Mouse (Mus musculus) heart, postnatal 25 days (tissue): ENCODE measurements around the gene Opcml. TPM values are rescaled to one million over a fixed set of nuclear protein-coding genes. Genes with fewer than 3 reads are reported as not detected.

Experiments used
- DNase-seq: peaks from one replicate; pipeline ENCODE4 v3.0.0; 2022; ENCODE audit warnings: low spot score
- intact Hi-C: fragments of 180-260 bp; cut with DNase I; formaldehyde crosslinking; loops from one replicate; pipeline ENCODE4 v1.15.1; 2025
- total RNA-seq, 2 experiments: library from RNA; stranded (reverse); gene quantifications; 2 replicates each; pipeline ENCODE4 v1.2.3; 2021

Opcml gene
- total RNA-seq, 2 experiments from 2014 or later, result 0.89 to 0.96 TPM

DNA sequence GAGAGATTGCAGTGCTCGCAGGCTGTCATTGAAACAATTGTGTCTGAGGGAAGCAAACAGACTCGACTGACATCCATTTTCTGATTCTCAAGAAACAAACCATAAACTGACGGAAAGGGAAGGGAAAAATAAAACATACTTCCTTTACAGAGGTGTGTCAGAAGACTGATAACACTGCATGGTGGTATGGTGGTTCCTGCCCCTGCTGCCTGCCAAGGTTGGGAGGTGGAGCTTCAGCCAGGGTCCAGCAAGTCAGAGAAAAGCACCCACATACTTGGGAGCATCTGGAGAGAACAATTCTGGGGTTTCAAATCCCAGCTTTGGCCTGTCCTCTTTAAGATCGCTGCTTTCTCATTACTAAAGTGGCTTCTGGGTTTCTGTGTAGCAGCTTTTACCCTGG is 201.0 kb downstream of the Opcml start:
- intact Hi-C loops, result no loop called here
- DNase-seq, result no peak

DNA sequence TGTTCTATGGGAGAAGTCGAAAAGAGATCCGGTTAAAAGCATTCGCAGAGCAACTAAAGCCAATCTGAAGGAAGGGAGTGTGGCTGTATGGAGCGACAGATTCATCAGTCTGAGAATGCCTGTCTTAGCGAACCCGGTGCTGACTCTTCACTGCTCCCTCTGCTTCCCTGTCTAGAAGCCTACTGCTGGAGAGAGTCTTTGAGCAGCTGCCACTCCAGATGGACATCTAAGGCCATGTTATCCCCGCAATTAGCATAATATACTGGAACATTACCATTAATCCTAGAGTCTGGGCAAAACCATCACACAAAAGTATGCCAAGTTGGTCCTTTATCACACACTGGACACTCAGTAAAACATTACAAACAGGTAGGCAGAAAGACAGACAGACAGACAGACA is 206.0 kb downstream of the Opcml start:
- intact Hi-C loops, result no loop called here
- no peak for DNase-seq

DNA sequence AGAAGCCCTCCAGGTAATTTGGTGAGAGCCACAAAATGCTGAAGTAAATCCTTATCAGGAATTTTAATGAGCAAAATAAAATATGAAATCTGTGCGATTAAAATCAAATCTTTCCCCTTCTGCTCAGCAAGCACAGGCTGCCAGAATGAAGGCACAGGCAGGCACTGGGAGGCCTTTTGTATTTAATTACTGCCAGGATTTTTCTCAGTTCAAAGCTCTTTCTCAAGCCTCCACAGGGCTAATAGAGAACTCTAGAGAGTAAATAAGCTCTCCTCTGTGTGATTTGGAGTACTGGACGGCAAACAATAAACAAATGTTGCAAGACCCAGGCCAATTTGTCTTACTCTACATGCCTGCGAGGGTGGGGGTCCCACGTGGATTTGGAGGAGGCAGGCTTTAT is 208.2 kb downstream of the Opcml start:
- no peak for DNase-seq
- intact Hi-C loops, result no loop called here

GRCm38 (mm10) chr9:28003131-28003530 is 212.6 kb downstream of the Opcml start:
- intact Hi-C loops, result no loop called here
- no peak for DNase-seq

DNA sequence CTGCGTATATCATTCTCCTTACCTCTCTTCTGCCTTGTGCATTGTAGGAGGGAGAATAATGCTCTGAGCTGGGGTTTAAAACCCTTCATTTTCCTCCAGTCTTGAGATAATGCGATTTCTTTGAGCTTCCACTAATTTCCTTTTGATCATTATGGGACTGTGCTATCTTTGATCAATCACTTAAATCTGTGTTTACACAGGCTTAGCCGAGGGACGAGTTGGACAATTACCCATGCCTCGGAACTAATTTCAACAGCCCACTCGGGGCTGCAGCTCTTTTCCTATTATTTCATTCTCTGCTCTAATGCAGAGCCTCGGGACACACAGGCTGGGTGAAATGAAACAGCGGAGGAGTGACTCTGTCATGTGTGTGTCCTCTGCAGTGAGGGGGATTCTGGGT is 220.9 kb downstream of the Opcml start:
- no peak for DNase-seq
- intact Hi-C loops, result no loop called here

DNA sequence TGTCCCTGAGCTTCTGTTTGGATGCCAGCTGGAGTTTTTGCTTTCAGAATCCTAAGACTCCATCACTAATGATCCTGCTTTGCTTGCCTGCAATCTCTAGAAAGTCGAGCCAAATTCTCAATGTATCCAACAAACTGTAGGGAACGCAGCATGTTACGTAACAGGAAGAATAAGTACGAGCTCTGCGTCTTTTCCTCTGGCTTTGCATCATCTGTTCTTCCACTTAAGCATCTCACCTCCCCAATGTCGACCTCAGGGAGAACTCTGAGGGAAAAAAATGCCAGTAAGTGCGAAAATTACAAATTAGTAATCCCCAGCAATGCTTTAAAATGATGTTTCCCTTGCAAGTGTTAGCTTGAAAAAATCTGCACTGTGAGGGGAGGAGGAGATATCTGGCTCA is 222.1 kb downstream of the Opcml start:
- DNase-seq, result no peak
- intact Hi-C loops, result no loop called here

DNA sequence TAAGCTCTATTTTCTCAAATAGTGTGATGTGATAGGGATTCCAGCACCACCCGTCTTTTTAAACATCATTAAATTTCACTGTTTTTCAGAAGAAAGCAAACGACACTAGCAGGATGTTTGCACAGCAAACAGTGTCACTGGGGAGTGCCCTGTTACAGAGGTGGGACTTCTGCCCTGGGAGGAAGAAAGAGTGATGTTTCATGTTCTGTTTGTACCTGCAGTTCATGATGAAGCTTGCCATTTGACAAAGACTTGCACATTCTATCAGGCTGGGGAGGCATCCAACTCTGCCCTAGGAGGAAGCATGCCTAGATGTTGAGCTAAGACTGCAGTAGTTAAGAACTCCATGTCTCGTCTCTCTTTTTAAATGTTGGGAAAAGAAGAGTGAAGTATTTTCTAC is 222.6 kb downstream of the Opcml start:
- DNase-seq, result no peak

DNA sequence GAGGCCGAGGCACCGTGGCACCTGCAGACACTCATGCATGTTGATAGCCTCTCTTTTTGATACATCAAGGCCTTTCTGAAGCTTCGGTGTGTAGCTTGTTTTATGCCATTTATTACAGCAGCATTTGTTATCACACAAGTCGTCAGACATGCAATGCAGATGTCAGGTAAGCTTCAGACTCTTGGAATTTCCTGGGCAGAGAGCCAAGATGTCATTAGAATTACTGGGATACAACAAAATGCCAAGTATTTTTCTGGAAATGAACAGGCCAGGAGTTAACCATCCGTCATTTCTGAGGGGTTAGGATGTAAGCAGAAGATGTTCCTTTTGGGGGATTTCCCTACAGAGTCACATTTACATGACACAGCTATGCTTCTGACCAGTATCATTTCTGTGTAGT is 237.6 kb downstream of the Opcml start:
- intact Hi-C loops, result no loop called here
- no peak for DNase-seq

More for the DNA sequence above, 222.6 kb downstream of the Opcml start:
- intact Hi-C loops, result no loop called here

DNA sequence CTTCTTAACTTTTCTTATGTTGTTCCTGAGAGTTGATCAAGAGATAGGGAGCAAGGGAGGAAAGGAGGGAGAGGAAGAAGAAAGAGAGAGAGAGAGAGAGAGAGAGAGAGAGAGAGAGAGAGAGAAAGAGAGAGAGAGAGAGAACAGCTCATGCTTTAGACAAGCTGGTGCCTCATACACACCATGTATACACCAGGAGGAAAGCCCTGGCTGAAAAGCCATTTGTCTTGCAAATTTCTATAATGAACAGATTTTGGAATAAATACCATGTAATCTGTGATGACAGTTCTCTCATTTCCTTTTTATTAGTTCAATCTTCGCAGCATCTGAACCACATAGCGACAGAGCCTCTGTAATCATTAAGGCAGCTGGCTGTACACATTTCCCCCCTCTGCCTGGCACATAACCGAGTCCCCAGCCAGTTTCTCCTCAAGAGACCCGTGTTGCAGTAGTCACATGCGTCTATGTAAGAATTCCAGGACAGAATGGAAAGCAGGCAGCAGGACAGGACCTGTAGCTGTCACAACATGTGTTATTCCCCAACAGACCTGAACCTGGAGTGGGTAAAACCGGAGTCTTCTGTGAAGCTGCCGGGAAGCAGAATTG is 238.3 kb downstream of the Opcml start:
- no peak for DNase-seq
- intact Hi-C loops, result no loop called here

DNA sequence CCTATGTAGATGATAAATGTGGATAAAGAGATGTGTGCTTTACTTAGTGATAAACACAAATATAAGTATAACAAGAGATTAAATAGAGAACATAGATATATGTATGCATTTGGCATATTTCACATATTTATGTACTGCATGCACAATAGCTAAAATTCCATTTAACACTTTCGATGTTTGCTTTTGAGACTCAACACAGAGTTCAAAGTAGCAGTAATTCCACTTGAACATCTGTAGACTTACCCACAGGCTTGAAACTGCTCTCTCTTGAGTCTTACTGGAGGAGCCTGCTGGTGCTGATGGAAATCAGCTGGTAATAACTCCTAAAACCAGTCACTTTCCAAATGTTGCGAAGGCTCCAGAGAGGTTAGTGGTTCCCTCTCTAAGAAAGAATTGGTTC is 258.6 kb downstream of the Opcml start:
- intact Hi-C loops, result no loop called here
- no peak for DNase-seq

- DNase-seq, result no peak
- intact Hi-C loops, result no loop called here
Observed at GRCm38 (mm10) chr9:28057171-28057845, 266.7 kb downstream of the Opcml start.

DNA sequence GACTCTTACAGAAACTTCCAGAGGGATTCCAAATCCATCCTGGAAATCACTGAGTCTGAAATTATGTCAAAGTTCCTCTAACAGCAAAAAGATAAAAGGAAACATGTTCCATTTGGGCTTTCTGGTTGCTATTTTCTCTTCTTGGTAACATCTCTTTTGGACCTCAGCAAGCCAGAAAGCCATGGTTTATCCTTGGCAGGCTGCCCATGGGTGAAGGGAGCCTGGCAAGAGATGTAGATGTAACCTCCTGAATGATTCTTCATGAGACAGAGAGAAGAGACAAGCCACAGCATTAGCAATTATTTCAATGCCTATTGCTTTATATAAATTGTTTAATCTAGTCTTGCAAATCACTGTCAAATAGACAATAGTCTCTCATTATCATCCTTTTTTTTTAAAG is 274.6 kb downstream of the Opcml start:
- intact Hi-C loops, result no loop called here
- no peak for DNase-seq

- DNase-seq, result no peak
- intact Hi-C loops, result no loop called here
Observed at GRCm38 (mm10) chr9:28080694-28081093, 290.1 kb downstream of the Opcml start.

DNA sequence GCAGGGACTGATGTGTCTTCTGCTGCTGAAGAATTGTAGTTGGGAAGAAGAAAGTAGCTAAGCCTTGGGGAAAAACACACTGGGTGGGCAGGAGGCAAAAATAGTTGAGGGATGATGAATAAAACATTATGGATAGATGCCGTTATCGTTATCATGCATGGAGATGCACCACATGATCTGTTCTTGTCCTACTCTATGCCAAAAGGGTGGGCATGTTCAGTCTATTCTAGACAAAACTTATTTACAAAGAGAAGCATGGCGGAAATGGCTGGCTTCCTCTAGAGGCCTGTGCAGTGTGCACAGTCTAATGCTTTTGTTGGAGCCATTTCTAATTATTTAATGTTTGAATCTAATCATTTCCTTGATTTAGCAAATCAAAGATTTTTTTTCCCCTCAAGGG is 293.2 kb downstream of the Opcml start:
- intact Hi-C loops, result no loop called here
- no peak for DNase-seq

GRCm38 (mm10) chr9:28084273-28084726 is 293.7 kb downstream of the Opcml start:
- DNase-seq, result no peak
- intact Hi-C loops, result no loop called here

DNA sequence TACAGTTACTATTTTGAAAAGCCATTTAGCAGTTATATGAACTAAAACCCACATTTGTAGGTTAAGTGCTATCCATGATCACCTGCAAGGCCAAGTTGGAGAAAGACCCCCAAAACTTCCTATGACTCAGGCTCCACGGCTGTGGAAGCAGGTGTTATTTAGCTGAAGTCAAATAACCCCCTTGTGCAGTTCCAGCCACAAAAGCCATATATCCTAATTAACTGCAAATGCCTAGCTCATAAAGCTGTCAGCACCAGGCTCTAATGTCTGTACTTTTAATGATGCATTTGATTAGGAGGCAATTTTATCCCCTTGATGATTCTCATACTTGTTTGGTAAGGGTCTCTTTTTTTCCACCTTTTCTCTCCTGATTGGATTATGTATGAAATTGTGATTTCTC is 300.8 kb downstream of the Opcml start:
- no peak for DNase-seq
- intact Hi-C loops, result no loop called here

DNA sequence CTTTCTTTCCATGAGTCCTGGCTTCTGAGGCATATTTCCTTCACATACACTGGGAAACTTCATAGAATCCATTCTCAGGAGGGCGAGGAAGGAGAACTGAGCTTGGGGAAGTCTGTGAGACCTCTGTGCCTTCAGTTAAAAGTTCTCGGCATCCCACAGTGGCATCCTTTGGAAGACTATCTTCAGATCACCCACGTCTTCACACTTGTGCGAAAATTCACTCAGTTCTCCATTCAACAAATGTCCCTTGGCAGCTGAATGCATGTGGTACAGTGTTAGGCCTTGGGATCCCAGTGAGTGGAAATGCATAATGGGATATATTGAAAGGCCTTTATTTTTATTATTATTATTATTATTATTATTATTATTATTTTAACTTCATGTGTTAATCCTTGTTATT is 304.1 kb downstream of the Opcml start:
- intact Hi-C loops, result no loop called here

DNA sequence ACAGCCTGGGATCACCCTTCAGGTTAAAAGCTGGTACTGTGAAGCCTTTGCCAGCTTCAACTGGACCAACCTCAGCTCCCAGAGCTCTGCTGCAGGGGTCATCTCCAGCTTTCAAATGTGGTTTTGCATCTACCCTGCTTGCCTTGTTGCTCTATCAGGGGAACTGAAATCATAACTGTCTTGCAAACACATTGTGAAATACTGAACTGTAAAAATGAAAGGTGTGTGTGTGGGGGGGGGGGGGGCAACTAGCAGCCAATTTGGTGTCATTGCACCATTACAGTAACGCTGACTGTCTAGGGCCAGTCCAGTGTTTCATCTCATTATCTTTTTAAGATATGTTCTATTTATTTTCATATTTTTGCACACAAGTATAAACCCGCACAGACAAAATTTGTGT is 305.6 kb downstream of the Opcml start:
- intact Hi-C loops, result no loop called here
- no peak for DNase-seq

More for the DNA sequence above, 304.1 kb downstream of the Opcml start:
- no peak for DNase-seq

GRCm38 (mm10) chr9:28101981-28102380 is 311.4 kb downstream of the Opcml start:
- no peak for DNase-seq
- intact Hi-C loops, result no loop called here

GRCm38 (mm10) chr9:28121858-28122257 is 331.3 kb downstream of the Opcml start:
- no peak for DNase-seq
- intact Hi-C loops, result no loop called here

DNA sequence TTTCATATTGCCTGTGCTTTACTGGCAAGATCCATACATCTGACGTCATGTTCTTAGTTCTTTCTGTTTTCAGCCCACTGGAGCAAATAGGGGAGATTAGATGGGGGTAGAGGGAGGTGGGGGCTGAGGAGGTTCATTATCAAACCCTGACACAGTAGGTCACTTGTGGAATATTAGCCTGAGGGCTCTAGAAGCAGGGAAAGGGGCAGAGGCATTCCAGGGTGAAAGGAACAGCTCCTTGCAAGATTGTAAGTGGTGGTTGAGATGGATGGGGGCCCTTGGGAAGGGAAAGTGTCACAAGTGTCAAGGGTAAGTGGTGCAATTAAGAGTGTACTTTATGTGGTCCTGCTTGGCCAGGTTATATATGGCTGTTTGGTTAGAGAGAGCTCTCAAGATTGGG is 338.2 kb downstream of the Opcml start:
- intact Hi-C loops, result no loop called here
- DNase-seq, result no peak

- intact Hi-C loops, result no loop called here
- DNase-seq, result no peak
Observed at GRCm38 (mm10) chr9:28131521-28131920, 340.9 kb downstream of the Opcml start.
